11 mouse cellular contexts compared by ENCODE assay signal in genomic region chr5:24605980-24606665, GRCm38 (mm10). TPM values are rescaled to one million over a fixed set of nuclear protein-coding genes. Genes with fewer than 3 reads are reported as not detected.
DNase-seq lines count a peak whose midpoint lies in the region; ATAC-seq and TF ChIP-seq lines count a peak whose summit lies in the region.
"Had no signal": no experiment of that assay in that cellular context is flagged by ENCODE, and none has a peak within 500 bp of the region (broad histone marks: within the 10 kb centered on the region; RNA-seq: fewer than 3 reads in every experiment).

No protein-coding gene starts in this region.

- ATAC-seq in heart, embryonic 11.5 days (replicated peaks; ENCODE audit: insufficient number of reproducible peaks, low FRiP score, low TSS enrichment) = no peak
- ATAC-seq in embryonic facial prominence, embryonic 11.5 days (replicated peaks; ENCODE audit: insufficient number of reproducible peaks, low FRiP score, low TSS enrichment, low read depth) = no peak
- no peak for ATAC-seq in heart, postnatal 0 days (ENCODE audit: insufficient read depth, low read depth)
- 0 out of 2 replicates have a peak, but pooled peaks have one; percentile 0 for ATAC-seq in midbrain, embryonic 13.5 days
- ATAC-seq in cerebellum, adult (ENCODE audit: insufficient number of reproducible peaks, low FRiP score, low TSS enrichment) = no peak

- peaks cover 42% of the 10 kb centered on the region for H3K4me1 ChIP-seq in heart, embryonic 11.5 days (ENCODE audit: control insufficient read depth, insufficient read depth, low read length)
- peaks cover 21% of the 10 kb centered on the region for H3K4me1 ChIP-seq in embryonic facial prominence, embryonic 11.5 days (ENCODE audit: control insufficient read depth, insufficient read depth, low read length)
- H3K4me1 ChIP-seq in heart, postnatal 0 days (ENCODE audit: control insufficient read depth, insufficient read depth) = peaks cover 36% of the 10 kb centered on the region
- H3K4me1 ChIP-seq in midbrain, embryonic 13.5 days (replicated peaks) = peaks cover 60% of the 10 kb centered on the region

- H3K27me3 ChIP-seq in heart, embryonic 11.5 days (ENCODE audit: control insufficient read depth, insufficient read depth, low read length) = no peaks in the 10 kb centered on the region; the same call in 1 of the 2 replicates
- H3K27me3 ChIP-seq in embryonic facial prominence, embryonic 11.5 days (ENCODE audit: control insufficient read depth, insufficient read depth, low read length) = no peaks in the 10 kb centered on the region
- H3K27me3 ChIP-seq in heart, postnatal 0 days (ENCODE audit: control insufficient read depth, insufficient read depth, low read length) = no peaks in the 10 kb centered on the region
- H3K27me3 ChIP-seq in midbrain, embryonic 13.5 days = no peaks in the 10 kb centered on the region

- TF ChIP-seq EP300 in heart, postnatal 0 days (IDR thresholded peaks at IDR 0.05; ENCODE audit: low read depth) = no peak

- no peaks in the 10 kb centered on the region for H3K36me3 ChIP-seq in heart, embryonic 11.5 days (ENCODE audit: control insufficient read depth, insufficient read depth, low read length)
- no peaks in the 10 kb centered on the region for H3K36me3 ChIP-seq in embryonic facial prominence, embryonic 11.5 days (replicated peaks; ENCODE audit: control insufficient read depth, insufficient read depth, low read depth, low read length)
- no peaks in the 10 kb centered on the region for H3K36me3 ChIP-seq in heart, postnatal 0 days (replicated peaks; ENCODE audit: control insufficient read depth, insufficient read depth, low read length)
- no peaks in the 10 kb centered on the region for H3K36me3 ChIP-seq in midbrain, embryonic 13.5 days

- H3K4me2 ChIP-seq in heart, embryonic 11.5 days = peak overlapping the region; percentile 94
- peak overlapping the region; percentile 47 for H3K4me2 ChIP-seq in embryonic facial prominence, embryonic 11.5 days (ENCODE audit: low read depth, low read length)
- H3K4me2 ChIP-seq in heart, postnatal 0 days (ENCODE audit: low read depth, low read length) = peak overlapping the region; percentile 69
- peak overlapping the region; percentile 80 for H3K4me2 ChIP-seq in midbrain, embryonic 13.5 days (replicated peaks)

- no peak for DNase-seq in heart, postnatal 14 days
- DNase-seq in embryonic facial prominence, embryonic 11.5 days (ENCODE audit: low spot score) = no peak
- DNase-seq in heart, postnatal 0 days (ENCODE audit: low spot score) = no peak
- no peak for DNase-seq in frontal cortex, adult 2 months (ENCODE audit: extremely low spot score in 1 of 2, low spot score in 1 of 2)
- DNase-seq in lung, postnatal 36 days = no peak

- H3K4me3 ChIP-seq in heart, embryonic 11.5 days (ENCODE audit: low read depth, low read length) = no peak overlapping the region
- no peak overlapping the region for H3K4me3 ChIP-seq in embryonic facial prominence, embryonic 11.5 days (ENCODE audit: low read depth, low read length)
- H3K4me3 ChIP-seq in heart, postnatal 0 days (ENCODE audit: low read depth, low read length) = no peak overlapping the region
- peak overlapping the region; percentile 58 for H3K4me3 ChIP-seq in midbrain, embryonic 13.5 days (replicated peaks)

- intact Hi-C loops in heart, postnatal 14 days (cut with DNase I) = no loop called here

- H3K27ac ChIP-seq in heart, embryonic 11.5 days (ENCODE audit: low read depth, low read length) = peak overlapping the region; percentile 100
- H3K27ac ChIP-seq in embryonic facial prominence, embryonic 11.5 days (replicated peaks; ENCODE audit: low read depth, low read length) = peak overlapping the region; percentile 61; the same call in 1 of the 2 replicates
- H3K27ac ChIP-seq in heart, postnatal 0 days (ENCODE audit: low read depth) = peak overlapping the region; percentile 98
- H3K27ac ChIP-seq in midbrain, embryonic 13.5 days = peak overlapping the region; percentile 100

- WGBS in heart, embryonic 11.5 days (ENCODE audit: insufficient replicate concordance) = 32% methylated on average over 14 of the region's 14 CpGs
- 17% methylated on average over 14 of the region's 14 CpGs for WGBS in embryonic facial prominence, embryonic 11.5 days
- 53% methylated on average over 14 of the region's 14 CpGs for WGBS in heart, postnatal 0 days
- 13% methylated on average over 14 of the region's 14 CpGs for WGBS in midbrain, embryonic 13.5 days

- no peaks in the 10 kb centered on the region for H3K9me3 ChIP-seq in heart, embryonic 11.5 days (replicated peaks; ENCODE audit: control insufficient read depth, low read length)
- no peaks in the 10 kb centered on the region for H3K9me3 ChIP-seq in embryonic facial prominence, embryonic 11.5 days (replicated peaks; ENCODE audit: control insufficient read depth, low read length)
- H3K9me3 ChIP-seq in heart, postnatal 0 days (replicated peaks; ENCODE audit: control insufficient read depth, low read length) = no peaks in the 10 kb centered on the region
- H3K9me3 ChIP-seq in midbrain, embryonic 13.5 days = no peaks in the 10 kb centered on the region

- TF ChIP-seq CTCF in heart, postnatal 0 days (IDR thresholded peaks at IDR 0.05; ENCODE audit: low read depth) = no peak

- H3K9ac ChIP-seq in heart, embryonic 11.5 days (ENCODE audit: low read depth, low read length) = peak overlapping the region; percentile 60
- H3K9ac ChIP-seq in embryonic facial prominence, embryonic 11.5 days (replicated peaks; ENCODE audit: low read length) = peak overlapping the region; percentile 74
- peak overlapping the region; percentile 62; the same call in 1 of the 2 replicates for H3K9ac ChIP-seq in heart, postnatal 0 days (replicated peaks; ENCODE audit: low read depth, low read length)
- H3K9ac ChIP-seq in midbrain, embryonic 13.5 days (replicated peaks) = peak overlapping the region; percentile 93

RNA-seq across cellular contexts. Expression of gene Smarcd3, which starts 18.1 kb away (rescaled TPM):
- polyA plus RNA-seq in heart, embryonic 11.5 days (2014; fragmentation: Nextera tagmentation; extraction: Ambion mirVana) = 73.2 and 76.1 TPM in 2 replicates
- total RNA-seq in heart, postnatal 14 days (2021) = 10 to 100 TPM; 59.2 to 60.7 TPM
- polyA plus RNA-seq in embryonic facial prominence, embryonic 11.5 days (2014; fragmentation: Nextera tagmentation; extraction: Ambion mirVana) = 46.2 and 47.1 TPM in 2 replicates
- 79.2 and 98.4 TPM in 2 replicates for total RNA-seq in heart, postnatal 0 days (2014; rRNA removed; ENCODE audit: low replicate concordance)
- 33.9 and 36.9 TPM in 2 replicates for polyA plus RNA-seq in heart, postnatal 0 days (2015; fragmentation: Nextera tagmentation; extraction: Ambion mirVana)
- polyA plus RNA-seq in midbrain, embryonic 13.5 days (2015; fragmentation: Nextera tagmentation; extraction: Ambion mirVana) = 119 and 127 TPM in 2 replicates
- 116 and 135 TPM in 2 replicates for polyA plus RNA-seq in frontal cortex, adult 2 months (2012; rRNA removed)

RNA-seq across cellular contexts. Expression of gene Chpf2, which starts 19.6 kb away (rescaled TPM):
- 8.1 and 9.8 TPM in 2 replicates for polyA plus RNA-seq in heart, embryonic 11.5 days (2014; fragmentation: Nextera tagmentation; extraction: Ambion mirVana)
- 10 to 100 TPM; 12.4 to 14.3 TPM for total RNA-seq in heart, postnatal 14 days (2021)
- 6.4 and 7.1 TPM in 2 replicates for polyA plus RNA-seq in embryonic facial prominence, embryonic 11.5 days (2014; fragmentation: Nextera tagmentation; extraction: Ambion mirVana)
- 34.9 and 64.4 TPM in 2 replicates for total RNA-seq in heart, postnatal 0 days (2014; rRNA removed; ENCODE audit: low replicate concordance)
- 10.5 and 13.2 TPM in 2 replicates for polyA plus RNA-seq in heart, postnatal 0 days (2015; fragmentation: Nextera tagmentation; extraction: Ambion mirVana)
- polyA plus RNA-seq in midbrain, embryonic 13.5 days (2015; fragmentation: Nextera tagmentation; extraction: Ambion mirVana) = 17.8 and 18.6 TPM in 2 replicates
- polyA plus RNA-seq in frontal cortex, adult 2 months (2012; rRNA removed) = 47.1 and 50.5 TPM in 2 replicates

RNA-seq across cellular contexts. Expression of gene Abcf2, which starts 28.9 kb away (rescaled TPM):
- polyA plus RNA-seq in heart, embryonic 11.5 days (2014; fragmentation: Nextera tagmentation; extraction: Ambion mirVana) = 75.6 and 78.6 TPM in 2 replicates
- 10 to 100 TPM; 44.0 to 45.7 TPM for total RNA-seq in heart, postnatal 14 days (2021)
- 148 and 159 TPM in 2 replicates for polyA plus RNA-seq in embryonic facial prominence, embryonic 11.5 days (2014; fragmentation: Nextera tagmentation; extraction: Ambion mirVana)
- 53.7 and 56.0 TPM in 2 replicates for total RNA-seq in heart, postnatal 0 days (2014; rRNA removed; ENCODE audit: low replicate concordance)
- polyA plus RNA-seq in heart, postnatal 0 days (2015; fragmentation: Nextera tagmentation; extraction: Ambion mirVana) = 46.0 and 49.6 TPM in 2 replicates
- polyA plus RNA-seq in midbrain, embryonic 13.5 days (2015; fragmentation: Nextera tagmentation; extraction: Ambion mirVana) = 98.2 and 103 TPM in 2 replicates
- polyA plus RNA-seq in frontal cortex, adult 2 months (2012; rRNA removed) = 78.1 and 86.2 TPM in 2 replicates

RNA-seq across cellular contexts. Expression of gene 4931409K22Rik, which starts 49.5 kb away (rescaled TPM):
- polyA plus RNA-seq in heart, embryonic 11.5 days (2014; fragmentation: Nextera tagmentation; extraction: Ambion mirVana) = not detected in 2 replicates
- not detected for total RNA-seq in heart, postnatal 14 days (2021)
- polyA plus RNA-seq in embryonic facial prominence, embryonic 11.5 days (2014; fragmentation: Nextera tagmentation; extraction: Ambion mirVana) = not detected in 2 replicates
- not detected in 2 replicates for total RNA-seq in heart, postnatal 0 days (2014; rRNA removed; ENCODE audit: low replicate concordance)
- polyA plus RNA-seq in heart, postnatal 0 days (2015; fragmentation: Nextera tagmentation; extraction: Ambion mirVana) = not detected in 2 replicates
- polyA plus RNA-seq in midbrain, embryonic 13.5 days (2015; fragmentation: Nextera tagmentation; extraction: Ambion mirVana) = 0.07 and 0.08 TPM in 2 replicates
- 0.18 and 0.59 TPM in 2 replicates for polyA plus RNA-seq in frontal cortex, adult 2 months (2012; rRNA removed)
- total RNA-seq: gastrocnemius, adult 8-10 months had no signal
- polyA plus RNA-seq: liver, embryonic 16.5 days; small intestine, adult 2 months had no signal
